Mouse (Mus musculus) skeletal muscle tissue, adult 2 months (tissue): Measurements from ENCODE around the gene Camta1.

ENCODE experiments used
- DNase-seq: peaks from one replicate; pipeline ENCODE4 v3.0.0-alpha.2; 2012; ENCODE audit warnings: low read depth, low spot score

Gene Camta1

DNA sequence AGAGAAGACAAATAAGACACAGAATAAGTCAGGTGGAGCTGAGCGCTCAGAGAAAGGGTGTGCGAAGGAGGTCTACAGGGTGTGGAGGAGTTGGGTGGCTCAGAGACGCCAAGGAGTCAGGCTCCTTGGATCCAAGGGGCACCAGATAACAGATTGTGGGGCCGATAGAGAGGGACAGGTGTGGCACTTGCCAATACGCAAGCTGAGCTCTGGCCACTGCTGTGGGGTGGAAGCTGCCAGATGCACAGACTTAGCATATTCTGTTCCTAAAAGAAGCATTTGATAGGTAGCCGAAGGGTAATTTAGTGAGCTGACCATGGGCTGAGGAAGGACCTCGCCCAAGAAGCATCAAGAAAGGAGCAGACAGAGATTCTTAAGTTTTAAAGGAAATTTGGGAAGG, 177.1 kb downstream of the Camta1 start:
- no peak for DNase-seq

DNA sequence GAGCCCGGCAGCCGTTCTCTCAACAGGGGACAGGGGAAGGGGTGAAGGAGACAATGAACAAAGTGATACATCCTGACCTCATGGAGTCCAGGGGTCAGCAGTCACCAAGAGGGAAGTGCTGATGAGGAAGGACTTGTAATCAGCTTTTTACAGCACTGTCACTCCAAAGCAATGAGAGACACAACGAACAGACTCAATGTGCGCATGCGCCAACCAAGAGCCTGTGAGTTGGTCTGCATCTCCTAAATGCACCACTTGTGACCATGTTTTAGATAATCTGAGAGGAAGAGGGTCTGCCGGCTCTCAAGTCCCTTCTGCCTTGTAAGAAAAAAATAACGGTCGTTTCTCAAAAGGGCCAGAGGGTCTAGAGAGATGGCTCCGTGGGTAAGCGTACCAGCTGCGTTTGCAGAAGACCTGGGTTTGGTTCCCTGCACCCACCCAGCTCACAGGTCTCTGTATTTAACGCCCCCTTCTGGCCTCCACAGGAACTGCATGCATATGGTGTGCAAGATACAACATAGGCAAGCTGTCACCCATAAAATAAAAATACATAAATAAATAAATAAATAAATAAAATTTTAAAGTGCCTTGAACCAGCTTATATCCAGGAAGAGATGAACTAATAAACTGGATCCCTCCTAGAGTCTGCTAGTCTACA, 178.7 kb downstream of the Camta1 start:
- DNase-seq, result no peak

DNA sequence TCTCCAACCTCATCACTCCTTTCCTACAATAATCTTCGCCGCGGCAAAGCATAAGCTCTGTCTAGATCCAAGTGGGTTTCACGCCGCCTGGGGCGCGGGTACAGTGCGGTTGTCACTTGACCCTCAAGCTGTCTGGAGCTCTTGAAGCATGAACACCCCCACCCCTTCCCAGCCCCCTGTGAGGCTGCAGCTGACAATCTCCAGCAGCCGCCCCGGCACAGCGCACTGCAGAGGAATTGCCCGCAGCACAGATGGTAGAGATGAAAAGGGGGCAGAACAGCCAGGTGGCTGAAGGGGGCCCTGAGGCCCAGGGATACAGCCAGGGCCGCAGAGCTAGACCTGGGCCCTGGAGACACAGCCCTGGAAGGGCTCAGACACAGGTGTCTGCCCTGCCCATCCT, 189.2 kb downstream of the Camta1 start:
- no peak for DNase-seq

DNA sequence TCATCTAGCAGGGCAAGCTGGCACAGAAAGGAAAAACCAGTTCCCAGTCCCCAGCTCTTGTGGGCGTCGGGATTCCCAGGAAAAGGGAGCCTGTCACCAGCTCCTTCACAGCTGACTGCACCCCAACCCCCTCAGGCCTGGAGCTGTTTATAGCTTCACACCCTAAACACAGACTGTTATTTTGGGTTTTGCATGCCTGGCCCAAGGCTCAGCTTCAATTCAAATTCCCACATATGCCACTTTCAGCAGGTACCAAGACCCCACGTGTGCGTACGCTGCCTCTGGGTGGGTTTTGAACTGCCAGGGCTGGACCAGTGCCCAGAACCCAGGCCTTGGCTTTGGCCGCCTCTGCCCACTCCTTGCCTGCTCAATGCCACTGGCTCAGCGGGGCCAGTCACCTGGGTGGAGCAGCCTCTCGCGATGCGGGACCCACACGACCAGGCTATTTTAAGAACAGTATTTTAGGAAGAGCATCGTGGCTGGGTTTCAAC, 195.2 kb downstream of the Camta1 start:
- peak; percentile 78 for DNase-seq

DNA sequence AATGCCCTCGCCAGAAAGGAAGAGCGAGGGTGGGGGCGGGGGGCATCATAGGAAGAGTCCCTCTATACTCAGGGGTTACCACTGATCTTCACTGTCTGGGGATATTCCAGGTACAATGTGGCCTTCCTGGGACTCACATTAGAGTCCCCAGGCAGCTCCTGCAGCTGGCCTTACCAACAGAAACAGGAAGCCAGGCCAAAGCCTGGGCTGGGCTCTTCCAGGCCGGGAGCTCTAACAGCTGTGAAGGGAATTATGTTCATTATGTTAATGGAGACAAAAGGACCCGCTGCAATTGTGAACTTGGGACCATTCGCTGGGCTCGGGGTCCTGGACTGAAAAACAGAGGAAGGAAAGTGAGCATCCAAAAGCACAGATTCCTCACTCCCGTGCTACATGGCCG, 200.2 kb downstream of the Camta1 start:
- DNase-seq, result no peak

DNA sequence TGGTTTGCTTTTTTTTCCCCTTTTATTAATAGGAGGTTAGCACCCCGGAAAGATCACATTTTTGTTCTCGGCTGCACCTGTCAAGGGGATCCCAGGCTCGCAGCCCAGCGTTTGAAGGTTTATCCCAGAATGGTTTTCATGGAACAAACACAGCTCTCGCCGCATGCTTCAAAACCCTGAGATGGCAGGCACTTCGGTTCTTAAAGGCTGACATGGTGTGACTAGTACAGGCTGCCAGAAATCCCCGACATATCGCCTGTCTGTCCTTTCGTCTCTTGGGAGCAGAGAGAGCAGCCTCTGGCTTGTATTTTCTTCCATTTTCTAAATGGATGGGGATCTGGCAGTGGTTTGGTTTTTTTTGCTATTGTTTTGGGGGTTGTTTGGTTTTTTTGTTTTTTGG, 205.2 kb downstream of the Camta1 start:
- no peak for DNase-seq

DNA sequence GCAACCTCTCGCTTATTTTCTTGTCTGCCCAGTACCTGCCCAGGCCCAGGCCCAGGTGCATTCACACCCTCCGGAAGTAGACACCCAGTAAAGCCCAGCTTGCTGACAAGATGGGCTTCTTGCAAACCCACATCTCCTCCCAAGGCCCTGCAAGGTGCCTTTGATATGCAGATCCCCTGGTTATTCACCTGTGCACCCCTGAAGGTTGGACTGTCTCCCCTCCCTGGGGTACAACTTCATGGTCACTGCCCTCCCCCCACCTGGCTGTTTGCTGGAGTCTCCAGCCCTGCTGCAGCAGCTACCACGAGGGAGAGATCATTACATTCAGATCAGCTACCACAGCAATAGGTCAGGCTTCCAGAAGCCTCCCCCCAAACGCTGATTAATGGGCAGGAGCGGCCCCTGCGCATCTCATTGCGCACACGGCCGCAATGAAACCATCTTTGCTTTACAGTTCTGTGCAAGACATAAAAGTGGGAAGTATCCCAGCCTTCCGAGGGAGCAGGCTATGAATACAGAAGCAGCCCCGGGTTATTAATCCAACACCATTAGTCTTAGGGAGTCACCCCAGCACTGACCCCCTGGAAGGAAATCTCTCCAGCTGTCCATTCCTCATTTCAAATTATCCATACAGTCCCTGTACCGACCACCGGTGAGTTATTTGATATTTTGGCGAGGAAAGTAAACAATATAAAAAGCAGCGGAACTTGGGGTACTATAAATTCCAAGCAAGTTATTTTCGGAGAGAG, 205.9 kb downstream of the Camta1 start:
- DNase-seq, result no peak

DNA sequence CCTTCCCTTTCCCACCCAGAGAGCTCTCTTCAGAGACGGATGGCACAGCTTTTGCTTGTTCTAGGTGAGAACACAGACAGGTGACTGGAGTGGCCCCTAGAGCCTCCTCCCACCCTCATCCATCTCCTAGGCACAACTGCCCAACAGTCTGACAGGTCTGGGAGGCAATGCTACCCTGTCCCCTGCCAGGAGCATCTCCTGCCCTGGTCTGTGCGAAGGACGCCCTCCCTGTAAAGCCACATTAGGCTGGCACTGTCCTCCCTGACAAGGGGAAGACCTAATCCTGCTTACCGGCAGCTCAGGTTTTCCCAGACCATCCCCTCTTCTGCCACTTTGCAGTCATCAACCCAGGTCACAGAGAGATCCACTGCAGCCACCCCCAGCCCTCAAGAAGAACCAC, 206.4 kb downstream of the Camta1 start:
- no peak for DNase-seq

DNA sequence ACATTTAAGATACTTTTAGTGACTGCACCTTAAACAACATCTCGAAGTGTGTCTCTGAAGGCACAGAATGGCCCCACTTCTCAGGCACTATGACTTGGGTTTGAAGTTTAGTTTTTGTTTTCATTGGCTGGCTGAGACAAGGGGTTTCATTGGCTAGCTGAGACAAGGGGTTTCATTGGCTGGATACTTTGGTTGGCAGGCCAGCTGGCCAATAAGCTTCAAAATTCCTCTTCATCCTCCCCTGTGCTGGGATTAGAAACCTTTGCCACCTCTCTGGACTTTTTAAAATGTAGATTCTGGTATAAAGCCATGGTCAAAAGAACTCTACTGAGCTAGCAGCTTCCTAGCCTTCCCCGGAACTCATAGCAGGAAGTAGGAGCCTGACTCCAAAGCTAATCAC, 219.3 kb downstream of the Camta1 start:
- DNase-seq, result no peak

DNA sequence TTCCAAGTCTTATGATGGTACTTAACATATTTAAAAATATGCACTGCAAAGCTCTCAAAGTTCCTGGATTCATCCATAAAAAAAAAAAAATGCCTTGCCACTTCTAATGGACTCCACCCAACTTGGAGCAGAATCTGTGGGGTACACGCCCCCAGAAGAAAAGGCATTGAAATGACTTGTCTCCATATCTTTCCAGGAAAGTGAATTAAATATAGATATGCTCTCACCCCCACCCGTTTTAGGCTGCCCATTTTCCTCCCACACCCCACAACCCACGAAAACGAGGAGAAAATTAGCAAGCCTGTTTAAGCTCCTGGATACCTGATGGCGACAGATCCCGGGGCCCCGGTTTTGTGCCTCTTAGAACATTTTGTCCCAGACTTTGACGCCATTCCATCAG, 220.7 kb downstream of the Camta1 start:
- no peak for DNase-seq

DNA sequence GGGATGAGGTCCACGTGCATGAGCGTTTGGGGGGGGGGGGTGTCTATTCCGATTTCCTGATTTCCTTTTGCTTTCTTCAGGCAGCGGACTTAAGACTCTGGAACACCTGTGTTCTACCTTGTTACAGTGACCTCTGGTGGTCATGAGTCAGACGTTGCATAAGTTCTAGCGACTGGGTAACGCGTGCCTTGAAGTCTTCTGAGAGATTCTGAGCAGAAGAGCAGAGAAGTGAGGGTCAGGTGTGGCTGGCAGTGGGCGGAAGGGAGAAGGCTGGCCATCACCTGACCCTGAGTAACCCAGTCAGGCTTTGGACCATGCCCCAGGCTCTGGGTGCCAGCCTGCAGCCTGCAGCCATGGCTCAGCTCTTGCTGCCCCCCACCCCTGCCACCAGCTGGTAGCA, 222.7 kb downstream of the Camta1 start:
- DNase-seq, result peak; percentile 18

DNA sequence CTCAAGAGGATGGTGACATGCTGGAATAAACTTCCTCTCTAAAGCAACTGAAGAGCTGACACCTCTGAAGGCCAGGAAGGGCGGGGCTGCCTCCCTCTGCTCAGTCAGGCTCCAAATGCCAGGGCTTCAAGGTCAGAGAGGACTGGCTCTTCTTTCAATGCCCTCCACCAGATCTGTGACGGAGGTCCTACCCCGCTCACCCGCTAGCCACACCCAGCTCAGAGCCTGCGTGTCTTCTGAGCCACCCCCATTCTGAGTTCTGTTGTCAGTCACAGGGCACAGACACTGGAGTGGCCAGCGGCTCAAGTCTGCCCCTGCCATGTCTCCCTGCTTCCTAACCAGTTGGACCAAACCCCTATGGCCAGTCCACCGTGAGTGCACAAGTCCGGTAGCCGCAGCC, 224.3 kb downstream of the Camta1 start:
- no peak for DNase-seq

DNA sequence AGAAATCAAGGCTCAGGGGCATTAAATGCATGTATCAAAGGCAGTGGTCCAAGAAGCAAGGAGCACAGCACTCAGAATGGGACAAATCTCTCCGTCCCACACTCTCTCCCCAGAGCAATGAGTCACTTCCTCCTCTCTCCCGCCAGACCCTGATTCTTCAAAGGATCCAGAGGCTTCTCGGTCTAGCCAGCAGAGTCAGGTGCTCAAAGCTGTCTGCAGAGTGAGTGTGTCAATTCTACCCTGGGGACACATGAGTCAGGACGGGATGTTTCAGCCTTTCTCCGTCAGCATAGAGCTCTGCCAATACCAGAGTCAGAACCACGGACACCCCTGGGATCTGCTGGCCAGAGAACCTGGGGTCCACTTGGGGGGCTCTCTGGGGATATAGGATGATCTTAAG, 226.9 kb downstream of the Camta1 start:
- peak; percentile 52 for DNase-seq

DNA sequence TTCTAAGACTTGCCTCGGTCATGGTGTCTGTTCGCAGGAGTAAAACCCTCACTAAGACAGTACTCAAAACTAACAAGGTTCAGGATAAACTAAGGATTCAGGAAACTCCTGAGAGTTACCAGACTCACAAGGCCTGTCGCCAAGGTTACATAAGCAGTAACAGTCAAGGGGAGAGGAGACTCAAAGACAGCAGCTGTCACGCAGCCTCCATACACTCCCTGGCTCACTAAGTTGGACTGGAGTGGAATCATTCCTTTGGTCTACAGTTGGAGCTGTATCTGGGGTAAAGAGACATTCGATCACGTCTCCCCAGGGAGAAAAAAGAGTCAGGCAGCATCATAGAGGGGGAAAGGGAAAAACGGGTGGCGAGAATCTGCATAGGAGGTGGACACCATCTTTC, 227.9 kb downstream of the Camta1 start:
- no peak for DNase-seq

DNA sequence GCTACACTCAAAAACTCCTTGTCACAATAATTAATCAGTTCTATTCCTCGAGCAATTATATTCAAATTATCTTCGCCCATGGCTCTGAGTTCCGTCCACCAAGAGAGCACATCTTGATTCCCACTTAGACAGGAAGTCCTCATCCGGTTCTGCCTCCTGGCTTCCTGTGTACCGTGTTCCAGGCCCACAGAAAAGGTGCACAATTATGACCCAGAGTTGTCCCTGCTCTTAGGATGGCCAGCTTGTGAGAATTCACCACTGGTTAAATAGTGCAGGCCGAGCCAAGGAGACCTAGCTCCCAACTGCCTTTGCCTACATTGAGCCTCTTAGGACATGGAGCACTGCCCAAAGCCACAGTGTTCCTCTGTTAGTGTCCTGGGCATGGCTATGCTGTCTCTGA, 229.4 kb downstream of the Camta1 start:
- DNase-seq, result no peak

DNA sequence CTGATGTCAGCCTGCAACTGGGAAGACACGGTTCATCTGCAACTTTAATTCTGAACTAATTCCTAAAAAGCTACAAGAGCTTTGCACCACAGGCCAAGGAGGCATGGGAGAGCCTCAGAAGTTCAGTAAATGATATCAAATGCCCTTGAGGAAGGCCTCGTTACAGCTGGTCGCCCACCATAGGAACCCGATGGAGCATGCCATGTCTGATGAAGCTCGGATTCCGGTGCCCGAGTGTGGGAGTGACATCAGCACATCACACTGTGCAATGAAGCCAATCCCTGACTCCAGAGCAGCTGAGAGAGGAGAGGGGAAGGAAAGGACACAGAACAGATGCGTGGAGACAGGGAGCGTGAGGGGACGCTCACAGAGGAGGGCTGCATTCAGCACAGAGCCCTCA, 231.0 kb downstream of the Camta1 start:
- no peak for DNase-seq

DNA sequence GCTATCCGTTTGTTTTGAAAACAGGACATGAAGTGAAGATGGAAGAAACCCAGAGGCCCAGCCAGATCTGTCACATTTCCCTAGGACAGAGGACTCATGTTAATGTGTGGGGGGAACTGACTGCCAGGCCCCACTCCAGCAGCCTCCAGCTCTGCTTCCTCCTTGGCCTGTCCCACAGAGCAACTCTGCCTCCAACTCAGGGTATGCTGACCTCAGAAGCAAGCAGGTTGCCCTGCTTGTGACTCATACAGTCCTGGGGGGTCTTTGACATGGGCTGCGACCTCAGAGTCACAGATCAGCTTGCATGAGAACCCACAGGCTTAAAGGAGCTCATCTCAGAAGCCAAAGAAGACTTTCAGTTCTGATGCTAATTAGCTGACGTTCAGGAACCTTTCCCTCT, 231.4 kb downstream of the Camta1 start:
- no peak for DNase-seq

DNA sequence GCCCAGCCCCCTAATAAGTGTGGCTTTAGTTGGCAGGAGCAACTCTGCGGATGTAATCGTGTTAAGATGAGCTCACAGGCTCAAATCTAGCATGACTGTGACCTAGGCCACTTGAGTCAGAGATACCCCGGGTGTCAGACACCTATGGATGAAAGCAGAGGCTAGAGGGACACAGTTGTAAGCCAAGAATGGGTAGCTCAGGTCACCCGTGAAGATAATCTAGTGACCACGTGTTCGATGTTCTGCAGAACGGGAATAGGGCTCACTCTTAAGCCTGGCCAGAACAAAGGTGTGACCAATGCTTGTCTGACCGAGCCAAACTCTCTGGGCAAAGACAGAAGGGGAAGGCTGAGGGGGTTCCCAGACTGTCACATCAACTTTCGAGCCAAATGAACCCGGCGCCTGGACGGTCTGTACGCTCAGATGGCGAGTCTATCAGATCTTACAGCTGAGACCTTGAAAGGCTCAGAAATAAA, 242.1 kb downstream of the Camta1 start:
- DNase-seq, result no peak

DNA sequence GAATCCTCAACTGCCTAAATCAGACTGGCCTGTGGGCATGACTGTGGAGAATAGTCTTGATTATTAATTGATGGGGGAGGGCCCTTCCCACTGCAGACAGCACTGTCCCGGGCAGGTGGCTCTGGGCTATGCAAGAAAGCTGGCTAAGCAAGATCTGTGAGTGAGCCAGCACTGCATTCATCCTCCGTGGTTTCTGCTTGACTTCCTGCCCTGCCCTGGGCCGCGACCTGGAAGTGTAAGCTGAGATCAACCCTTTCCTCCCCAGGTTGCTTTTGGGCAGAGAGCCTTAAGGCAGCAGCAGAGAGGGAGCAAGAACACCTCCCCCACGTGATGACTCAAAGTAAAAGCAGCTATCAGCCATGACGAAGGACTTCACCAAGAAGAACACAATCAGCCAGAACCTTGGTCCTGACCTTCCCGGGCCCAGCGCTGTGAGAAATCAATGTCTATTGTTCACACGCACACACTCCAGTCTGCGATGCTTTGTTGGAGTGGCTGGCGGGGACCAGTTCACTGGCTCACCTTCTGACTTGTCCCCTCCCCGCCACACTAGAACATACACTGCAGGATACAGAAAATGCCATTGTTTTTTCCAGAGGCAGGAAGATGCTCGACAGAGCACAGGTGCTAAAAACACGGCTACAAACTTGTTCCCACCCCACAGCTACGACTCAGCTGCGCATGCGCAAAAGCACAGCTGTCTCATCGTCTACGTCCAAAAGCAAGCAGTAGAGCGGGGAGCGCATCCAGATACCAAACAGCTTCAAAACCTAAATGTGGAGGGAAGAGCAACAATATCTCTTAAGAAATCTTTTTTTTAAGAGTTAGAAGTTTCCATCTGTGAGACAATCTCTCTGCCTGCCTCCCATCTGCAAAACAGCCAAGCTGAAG, 243.0 kb downstream of the Camta1 start:
- DNase-seq, result no peak

DNA sequence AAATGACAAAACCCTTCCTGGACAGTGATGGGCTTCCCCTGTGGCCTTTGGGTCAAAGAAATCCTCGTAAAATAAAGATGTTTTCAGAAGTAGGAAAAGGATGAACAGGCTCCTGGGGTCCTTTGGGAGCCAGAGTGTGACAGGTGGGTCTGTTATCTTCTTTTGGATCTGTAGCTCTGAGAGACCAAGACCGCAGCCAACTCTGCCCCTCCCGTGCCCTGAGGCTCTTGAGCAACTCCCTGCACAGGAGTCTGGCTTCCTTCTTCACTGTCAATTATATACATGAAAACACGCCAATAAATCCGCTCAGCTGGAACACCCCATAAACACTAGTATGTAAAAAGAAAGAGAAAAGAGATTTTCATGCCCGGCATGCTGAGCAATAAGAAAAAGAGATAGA, 250.1 kb downstream of the Camta1 start:
- DNase-seq, result no peak

DNA sequence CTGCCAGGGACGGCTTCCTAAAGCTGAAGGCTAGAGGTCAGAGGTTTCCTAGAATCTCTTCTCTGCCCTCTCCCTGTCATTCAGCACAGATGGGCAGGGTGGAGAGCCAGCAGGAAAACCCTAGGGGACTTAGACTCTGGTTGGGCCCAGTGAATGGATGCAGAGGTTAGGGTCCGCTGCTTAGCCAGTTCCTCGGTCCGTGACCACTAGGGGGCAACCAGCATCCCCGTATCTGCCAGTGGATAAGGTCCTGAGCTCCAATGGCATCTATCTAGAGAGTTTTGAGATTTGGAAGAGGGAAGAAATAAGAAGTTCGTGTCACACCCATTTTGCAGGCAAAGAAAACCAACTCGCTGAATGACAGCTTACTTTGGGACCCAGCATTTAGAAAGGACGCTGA, 251.4 kb downstream of the Camta1 start:
- DNase-seq, result no peak

DNA sequence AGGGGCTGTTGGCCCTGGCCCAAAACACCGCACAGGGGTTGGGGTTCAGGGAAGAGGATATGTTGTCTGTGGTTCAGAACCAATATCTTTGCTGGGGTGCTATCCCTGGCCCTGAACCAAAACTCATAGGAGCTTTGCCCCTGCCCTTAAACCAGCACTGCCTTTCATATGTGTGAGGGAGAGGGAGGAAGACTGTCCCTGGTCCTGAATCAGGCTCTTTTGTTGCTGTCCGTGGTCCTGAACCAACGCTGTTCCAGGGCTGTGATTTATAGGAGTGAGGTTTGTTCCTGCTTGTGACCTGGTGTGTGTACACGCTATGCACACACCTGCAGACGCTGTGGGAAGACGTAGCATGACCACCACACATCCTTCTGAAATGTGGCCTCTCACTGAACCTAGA, 256.8 kb downstream of the Camta1 start:
- peak; percentile 22 for DNase-seq
